Mouse (Mus musculus) testis, adult 2 months (tissue): Measurements from ENCODE around the gene Hyou1.

Experiments used
- CTCF ChIP-seq: fragments of 200-500 bp; IDR thresholded peaks from 2 replicates; pipeline ENCODE4 v1.5.1; 2012; ENCODE audit warnings: low read depth, mild to moderate bottlenecking, inconsistent platforms, low read length, moderate library complexity; ENCODE audit not compliant: control insufficient read depth, insufficient read depth, insufficient replicate concordance
- POLR2A ChIP-seq: fragments of 200-500 bp; IDR thresholded peaks from 2 replicates; pipeline ENCODE4 v1.6.1; 2012; ENCODE audit warnings: low read depth, mild to moderate bottlenecking, inconsistent platforms, low read length, moderate library complexity; ENCODE audit not compliant: control insufficient read depth

GRCm38 (mm10) chr9:44353142-44353541, 26.1 kb upstream of the Hyou1 start:
- TF ChIP-seq CTCF (no peak), POLR2A (no peak)
